In genomic region chr5:141043654-141044447, GRCm38 (mm10) we compare ENCODE assay signal across 9 mouse cellular contexts. TPM values are rescaled to one million over a fixed set of nuclear protein-coding genes. Genes with fewer than 3 reads are reported as not detected.
DNase-seq lines count a peak whose midpoint lies in the region; ATAC-seq lines count a peak whose summit lies in the region.
"Had no signal": no experiment of that assay in that cellular context is flagged by ENCODE, and none has a peak within 500 bp of the region (broad histone marks: within the 10 kb centered on the region; RNA-seq: fewer than 3 reads in every experiment).

No protein-coding gene starts in this region.

- peaks cover 4% of the 10 kb centered on the region; the same call in 1 of the 2 replicates for H3K4me1 ChIP-seq in hindbrain, embryonic 12.5 days

- no peak overlapping the region for H3K4me3 ChIP-seq in hindbrain, embryonic 12.5 days
- H3K4me3 ChIP-seq: neural tube, embryonic 13.5 days had no signal

- no peaks in the 10 kb centered on the region; the same call in 1 of the 2 replicates for H3K27me3 ChIP-seq in hindbrain, embryonic 12.5 days
- H3K27me3 ChIP-seq: neural tube, embryonic 13.5 days had no signal

- WGBS in hindbrain, embryonic 12.5 days = 66% methylated on average over 19 of the region's 19 CpGs

- no peak overlapping the region for H3K9ac ChIP-seq in hindbrain, embryonic 12.5 days
- H3K9ac ChIP-seq: neural tube, embryonic 13.5 days had no signal

- peak; percentile 6 to 11 for DNase-seq in heart, adult 9 months (ENCODE audit: low spot score in 2 of 2)
- no peak for DNase-seq in heart, postnatal 36 days
- peak; percentile 5 for DNase-seq in ES-CJ7 (ENCODE audit: low read depth, low spot score)
- peak; percentile 30 to 38 for DNase-seq in layer of hippocampus, adult 8-10 months (ENCODE audit: low spot score in 2 of 2)
- DNase-seq in thymus, postnatal 4 days = peak; percentile 78

- no peaks in the 10 kb centered on the region for H3K36me3 ChIP-seq in hindbrain, embryonic 12.5 days
- H3K36me3 ChIP-seq: neural tube, embryonic 13.5 days had no signal

- H3K27ac ChIP-seq in hindbrain, embryonic 12.5 days = no peak overlapping the region
- H3K27ac ChIP-seq: neural tube, embryonic 13.5 days had no signal

- peak; percentile 70 for ATAC-seq in monocyte, adult 5-6 weeks (replicated peaks; ENCODE audit: insufficient number of reproducible peaks, low FRiP score, low TSS enrichment, poor library complexity, severe bottlenecking)
- no peak for ATAC-seq in cerebellum, adult (ENCODE audit: insufficient number of reproducible peaks, low FRiP score, low TSS enrichment)
- no peak for ATAC-seq in hindbrain, embryonic 12.5 days (ENCODE audit: low FRiP score)

- H3K9me3 ChIP-seq in hindbrain, embryonic 12.5 days (replicated peaks) = no peaks in the 10 kb centered on the region
- H3K9me3 ChIP-seq: neural tube, embryonic 13.5 days had no signal

- H3K4me2 ChIP-seq in hindbrain, embryonic 12.5 days (replicated peaks) = no peak overlapping the region
- H3K4me2 ChIP-seq: neural tube, embryonic 13.5 days had no signal

- intact Hi-C loops in heart, postnatal 36 days (cut with DNase I) = no loop called here

RNA-seq across cellular contexts. Expression of gene Card11, which starts 43.5 kb away (rescaled TPM):
- under 1 TPM; 0.19 to 0.56 TPM for total RNA-seq in heart, postnatal 36 days (2021)
- total RNA-seq in layer of hippocampus, adult 8-10 months (2022) = 1 to 10 TPM in 2 of 4 experiments, under 1 TPM in 2; 0.25 to 2.0 (median 0.85) TPM
- 11.4 to 48.3 TPM (median 21.1 TPM) in 3 replicates for total RNA-seq in monocyte, adult 5-6 weeks (2017)
- polyA plus RNA-seq in hindbrain, embryonic 12.5 days (2016; fragmentation: Nextera tagmentation; extraction: Ambion mirVana) = not detected in 2 replicates

Comparison
In these comparisons a context has a peak if more than half of its experiments do, and no peak if none do; other contexts are left out.
1. DNase-seq: peak in heart, adult 9 months (2 of 2), ES-CJ7 (single experiment), layer of hippocampus, adult 8-10 months (2 of 2) and thymus, postnatal 4 days (single experiment); none in heart, postnatal 36 days (0 of 2).